1 mouse cellular context compared by ENCODE assay signal in genomic region chr4:43600195-43600934, GRCm38 (mm10).
TF ChIP-seq lines count a peak whose summit lies in the region.

No protein-coding gene starts in this region.

TF ChIP-seq in MEL, 35 proteins besides CTCF, POLR2A, EP300 and RAD21:
- no peak for TF ChIP-seq NRF1 (IDR thresholded peaks at IDR 0.05; ENCODE audit: insufficient read depth, low read depth, low read length, poor library complexity, severe bottlenecking)
- TF ChIP-seq TAL1 (IDR thresholded peaks at IDR 0.05; ENCODE audit: low read length) = peak; percentile 50
- no peak for TF ChIP-seq MAFK (IDR thresholded peaks at IDR 0.05; ENCODE audit: borderline replicate concordance, low read depth, low read length)
- TF ChIP-seq SMC3 (IDR thresholded peaks at IDR 0.05; ENCODE audit: low read depth, low read length) = no peak
- TF ChIP-seq TCF12 (IDR thresholded peaks at IDR 0.05; ENCODE audit: low read depth, low read length) = peak; percentile 82
- TF ChIP-seq ZC3H11A (IDR thresholded peaks at IDR 0.05; ENCODE audit: low read depth, low read length) = no peak
- TF ChIP-seq GABPA (IDR thresholded peaks at IDR 0.05; ENCODE audit: low read depth, low read length) = no peak
- TF ChIP-seq SIN3A (IDR thresholded peaks at IDR 0.05; ENCODE audit: low read length) = peak; percentile 76
- no peak for TF ChIP-seq CHD2 (IDR thresholded peaks at IDR 0.05; ENCODE audit: low read length)
- TF ChIP-seq POLR2AphosphoS5 (IDR thresholded peaks at IDR 0.05; ENCODE audit: borderline replicate concordance, low read depth, low read length) = no peak
- no peak for TF ChIP-seq BHLHE40 (IDR thresholded peaks at IDR 0.05; ENCODE audit: borderline replicate concordance, low read depth, low read length)
- TF ChIP-seq MAX (IDR thresholded peaks at IDR 0.05; ENCODE audit: low read length) = 0 out of 2 replicates have a peak, but pooled peaks have one; percentile 36
- no peak for TF ChIP-seq UBTF (IDR thresholded peaks at IDR 0.05; ENCODE audit: borderline replicate concordance, insufficient read depth, low read depth, low read length)
- no peak for TF ChIP-seq USF1 (IDR thresholded peaks at IDR 0.05; ENCODE audit: low read depth, low read length)
- TF ChIP-seq RCOR1 (IDR thresholded peaks at IDR 0.05; ENCODE audit: low read depth, low read length) = peak; percentile 90
- TF ChIP-seq MAZ (IDR thresholded peaks at IDR 0.05; ENCODE audit: low read depth, low read length) = no peak
- no peak for TF ChIP-seq MYC (IDR thresholded peaks at IDR 0.05; ENCODE audit: low read depth, low read length)
- peak; percentile 81 for TF ChIP-seq MYB (IDR thresholded peaks at IDR 0.05; ENCODE audit: low read depth, low read length)
- no peak; the same call in 1 of the 2 replicates for TF ChIP-seq MXI1 (IDR thresholded peaks at IDR 0.05; ENCODE audit: low read depth, low read length)
- TF ChIP-seq JUND (IDR thresholded peaks at IDR 0.05; ENCODE audit: low read depth, low read length) = no peak
- TF ChIP-seq TBP (IDR thresholded peaks at IDR 0.05; ENCODE audit: low read depth, low read length) = 0 out of 2 replicates have a peak, but pooled peaks have one; percentile 13
- no peak for TF ChIP-seq KAT2A (conservative IDR thresholded peaks at IDR 0.05; ENCODE audit: low read depth, low read length)
- TF ChIP-seq ZMIZ1 (IDR thresholded peaks at IDR 0.05; ENCODE audit: low read depth, low read length) = no peak
- no peak for TF ChIP-seq E2F4 (IDR thresholded peaks at IDR 0.05; ENCODE audit: borderline replicate concordance, low read depth, low read length)
- TF ChIP-seq MEF2A (IDR thresholded peaks at IDR 0.05; ENCODE audit: extremely low read depth, insufficient replicate concordance, low read depth, low read length, poor library complexity, severe bottlenecking) = no peak
- TF ChIP-seq HCFC1 (IDR thresholded peaks at IDR 0.05; ENCODE audit: low read depth, low read length) = peak; percentile 30; the same call in 1 of the 2 replicates
- no peak for TF ChIP-seq ELF1 (IDR thresholded peaks at IDR 0.05; ENCODE audit: low read depth, low read length)
- TF ChIP-seq POLR2AphosphoS2 (IDR thresholded peaks at IDR 0.05; ENCODE audit: low read length) = no peak
- peak; percentile 91 for TF ChIP-seq ETS1 (IDR thresholded peaks at IDR 0.05; ENCODE audit: low read depth, low read length)
- no peak for TF ChIP-seq USF2 (IDR thresholded peaks at IDR 0.05; ENCODE audit: borderline replicate concordance in 1 of 2, insufficient read depth in 1 of 2, low read depth in 1 of 2, low read length in 2 of 2)
- no peak for TF ChIP-seq CHD1 (IDR thresholded peaks at IDR 0.05; ENCODE audit: low read depth, low read length)
- TF ChIP-seq ZNF384 (IDR thresholded peaks at IDR 0.05; ENCODE audit: low read depth, low read length) = no peak
- TF ChIP-seq NELFE (IDR thresholded peaks at IDR 0.05; ENCODE audit: low read depth, low read length) = no peak
- TF ChIP-seq GATA1 (IDR thresholded peaks at IDR 0.05; ENCODE audit: low read depth, low read length) = peak; percentile 93
- no peak for TF ChIP-seq ZKSCAN1 (IDR thresholded peaks at IDR 0.05; ENCODE audit: low read depth, low read length)
